Mouse (Mus musculus) T-helper 17 cell (primary cell): ENCODE measurements at regions not wholly inside any gene's neighbourhood (a gene's known extent, or its start where the extent isn't known, plus 50 kb on each side); places are given as distances from the start of the nearest gene placed in this dataset.

Source experiments
- in situ Hi-C, 2 experiments: fragments of 300-600 bp; cut with MboI, MseI; formaldehyde crosslinking; loops; 1 replicate in 1 of 2; 2 replicates in 1 of 2; pipeline ENCODE4 v1.15.1; 2025; ENCODE audit warnings: high pct_unique_total_duplicates in 2 of 2

DNA sequence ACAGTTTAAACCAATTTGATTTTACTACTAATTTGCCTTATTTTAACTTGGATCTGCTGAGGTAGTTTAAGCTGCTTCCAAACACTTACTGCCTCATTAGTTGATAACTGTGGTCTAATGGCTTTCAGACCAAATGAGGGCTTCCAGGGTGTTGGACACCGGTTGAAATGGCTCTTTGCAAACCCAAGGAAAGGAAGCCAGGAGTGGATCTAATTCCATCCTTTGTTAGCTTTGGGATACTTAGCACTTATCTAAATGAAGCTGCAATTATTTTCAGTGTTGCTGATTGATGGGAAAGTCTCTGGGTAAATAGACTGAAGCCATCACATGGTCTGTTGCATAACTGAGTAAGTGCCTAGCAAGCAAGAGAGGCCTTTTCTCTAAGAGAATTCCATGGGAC is 148.4 kb upstream of the Sel1l start:
- in situ Hi-C loops: no loop called here

DNA sequence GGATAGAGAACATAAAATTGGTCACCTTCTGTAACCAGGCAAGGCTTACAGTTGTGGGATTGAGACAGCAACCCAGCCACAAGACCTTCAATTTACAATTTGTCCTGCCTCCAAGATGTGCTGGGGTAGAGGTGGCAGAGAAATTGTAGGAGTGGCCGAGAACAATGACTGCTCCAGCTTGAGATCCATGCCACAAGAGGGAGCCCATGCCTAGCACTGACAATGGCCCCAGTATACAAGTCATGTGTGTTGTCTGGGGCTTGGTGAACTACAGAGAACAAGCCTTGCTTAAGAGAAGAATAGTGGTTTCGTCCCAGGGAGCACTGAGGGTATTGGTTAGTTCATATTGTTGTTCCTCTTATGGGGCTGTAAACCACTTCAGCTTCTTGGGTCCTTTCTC is 146.6 kb upstream of the Sel1l start:
- in situ Hi-C loops: no loop called here

- in situ Hi-C loops: no loop called here
Measured at GRCm38 (mm10) chr12:91986448-91986847, 137.5 kb upstream of the Sel1l start.

DNA sequence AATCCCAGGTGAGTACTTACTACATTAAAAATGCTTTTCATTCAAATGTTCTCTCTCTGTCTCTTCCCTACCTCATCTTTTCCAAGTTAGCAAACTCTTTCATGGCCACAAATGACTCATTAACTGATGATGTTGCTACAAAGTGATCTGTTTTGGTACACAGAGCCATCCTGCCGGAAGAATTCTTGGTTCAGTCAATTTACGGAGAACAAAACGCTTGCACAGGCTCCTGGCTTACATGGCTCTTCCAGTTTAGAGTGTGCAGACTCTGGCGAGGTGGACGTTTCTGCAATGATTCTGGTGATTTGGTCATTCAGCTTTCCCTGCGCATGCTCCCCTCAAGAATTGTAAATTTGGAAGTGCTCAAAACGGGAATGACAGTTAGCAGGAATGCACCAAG is 131.4 kb upstream of the Sel1l start:
- in situ Hi-C loops: no loop called here

DNA sequence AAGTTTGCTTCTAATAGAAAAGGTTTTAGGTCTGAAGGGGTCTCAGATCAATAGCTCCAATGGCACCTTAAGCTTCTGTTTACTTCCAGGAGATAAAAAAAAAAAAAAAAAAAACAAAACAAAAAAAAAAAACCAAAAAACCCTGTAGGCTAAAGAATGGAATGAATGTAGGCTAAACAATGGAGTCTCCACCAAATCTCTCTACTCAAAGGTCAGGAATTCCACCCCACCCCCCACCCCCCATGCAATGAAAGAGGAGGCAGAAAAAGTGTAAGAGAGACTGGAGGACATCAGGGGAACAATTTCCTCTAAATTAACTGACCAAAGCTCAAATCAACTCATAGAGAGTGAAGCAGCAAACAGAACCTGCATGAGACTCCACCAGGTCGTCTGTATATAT is 122.1 kb upstream of the Sel1l start:
- in situ Hi-C loops: no loop called here

DNA sequence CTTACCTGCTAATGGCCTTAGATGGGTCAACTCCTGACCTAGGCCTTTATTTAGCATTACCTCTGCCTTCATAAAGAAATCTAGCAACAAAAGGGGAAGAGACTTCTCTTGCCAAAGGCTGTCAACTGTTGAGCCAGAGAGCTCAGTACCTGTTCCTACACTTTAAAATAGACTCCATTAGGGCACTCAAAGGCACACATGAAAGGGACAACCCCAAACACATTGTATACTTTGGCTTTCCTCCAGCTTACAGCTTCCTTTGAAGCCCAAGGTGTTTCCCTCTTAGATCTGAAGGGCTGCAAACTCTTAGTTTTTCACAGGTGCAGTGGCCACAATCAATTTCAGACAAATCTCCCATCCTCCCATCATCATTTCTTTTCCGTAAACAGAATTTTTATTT is 117.0 kb upstream of the Sel1l start:
- in situ Hi-C loops: no loop called here

DNA sequence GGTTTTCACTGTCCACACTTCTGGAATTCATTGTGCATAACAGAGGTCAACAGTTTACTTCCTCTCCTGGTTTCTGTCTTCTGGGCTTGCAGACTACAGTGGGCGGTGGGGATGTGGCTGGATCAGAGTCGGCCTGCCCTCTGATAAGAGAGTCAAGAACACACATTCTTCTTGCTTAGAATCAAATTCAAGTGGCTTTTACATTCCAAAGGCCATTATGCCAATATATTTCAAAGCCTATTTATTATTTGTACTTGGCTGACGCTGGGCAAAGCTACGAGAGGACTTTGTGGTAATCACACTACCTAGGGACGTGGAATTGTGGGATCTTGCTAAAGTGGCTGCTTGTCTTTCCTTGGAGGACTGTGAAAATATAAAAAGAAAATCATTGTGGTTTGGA is 114.3 kb upstream of the Sel1l start:
- in situ Hi-C loops: no loop called here

DNA sequence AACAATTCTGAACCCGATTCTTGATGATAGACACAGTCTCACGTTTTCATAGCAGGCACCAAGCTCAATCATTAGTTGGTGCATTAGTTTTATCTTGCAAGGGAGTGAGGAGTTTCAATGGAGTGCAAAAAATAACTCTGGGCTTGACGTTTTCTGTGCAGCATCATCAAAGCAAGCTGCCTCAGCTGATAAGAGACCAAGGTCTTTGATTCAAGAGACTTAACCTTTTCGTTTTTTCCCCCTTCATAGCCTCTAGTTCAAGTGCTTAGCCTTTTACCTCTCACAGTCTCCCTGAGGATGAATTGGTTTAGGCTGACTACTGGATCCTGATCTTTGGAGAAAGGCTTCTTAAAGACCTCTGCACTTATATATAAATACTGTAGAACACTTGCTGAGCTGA is 109.1 kb upstream of the Sel1l start:
- in situ Hi-C loops: no loop called here

DNA sequence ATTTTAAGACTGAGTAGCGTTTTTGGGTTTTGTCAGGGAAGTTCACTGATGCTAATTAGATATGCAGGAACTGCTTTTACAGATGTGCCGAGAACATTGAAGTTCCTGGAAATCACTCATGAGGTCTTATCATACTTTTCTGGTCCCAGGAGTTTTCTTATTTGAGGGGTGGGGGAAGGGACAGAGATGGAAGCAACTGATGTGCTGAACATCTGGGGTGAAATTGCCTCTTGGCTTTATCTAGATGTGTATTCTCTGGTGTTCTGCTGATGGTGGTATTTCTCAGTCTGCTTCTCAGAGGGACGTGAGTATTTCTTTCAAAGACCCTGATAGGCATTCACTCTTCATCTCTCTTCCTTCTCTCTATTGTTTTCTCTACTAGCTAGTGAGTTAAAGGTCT is 107.5 kb upstream of the Sel1l start:
- in situ Hi-C loops: no loop called here

DNA sequence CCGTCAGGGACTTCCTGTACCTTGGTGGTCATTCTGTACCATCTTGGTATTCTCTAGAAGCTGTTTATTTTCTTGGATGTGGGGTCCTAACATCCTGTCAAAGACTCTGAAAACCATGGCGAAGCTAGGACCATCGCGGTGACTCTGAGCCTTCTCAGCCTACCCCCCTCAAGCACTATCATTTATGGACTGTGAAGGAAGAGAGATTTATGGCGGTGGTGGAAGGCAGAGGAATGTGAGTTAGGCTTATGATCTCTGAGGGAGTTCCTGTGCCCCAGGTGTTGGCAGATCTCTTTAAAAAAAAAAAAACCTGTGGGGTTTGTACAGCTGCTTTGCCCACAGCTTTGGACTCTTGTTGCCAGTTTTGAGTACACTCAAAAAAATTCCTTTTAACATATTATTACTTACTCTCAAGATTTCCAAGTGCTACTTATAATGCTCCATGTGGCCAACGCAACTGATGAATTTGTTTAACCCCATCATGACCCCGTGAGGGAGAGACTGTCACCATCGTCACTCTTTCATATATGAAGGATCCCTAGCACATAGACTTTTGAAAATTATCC is 99.7 kb upstream of the Sel1l start:
- in situ Hi-C loops: no loop called here

GRCm38 (mm10) chr12:91947998-91948397 is 99.0 kb upstream of the Sel1l start:
- in situ Hi-C loops: no loop called here

DNA sequence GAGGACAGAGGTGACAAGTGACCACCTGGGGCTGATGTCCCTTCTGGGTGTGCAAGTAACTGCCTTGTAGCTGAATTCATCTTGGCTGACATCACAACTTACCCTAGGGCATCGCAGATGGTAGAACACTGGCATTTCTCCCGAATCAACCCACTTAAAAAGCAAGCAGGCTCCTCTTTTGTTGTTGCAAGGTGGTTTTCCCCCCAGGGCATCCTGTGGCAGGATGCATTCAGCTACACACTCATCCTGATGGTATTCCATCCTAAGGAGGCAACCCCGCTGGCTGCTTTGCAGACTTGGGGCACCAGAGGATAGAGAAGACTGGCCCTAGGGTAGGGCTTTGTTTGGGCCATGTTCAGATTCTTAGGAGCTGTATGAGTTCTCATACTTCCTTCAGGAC is 97.6 kb upstream of the Sel1l start:
- in situ Hi-C loops: no loop called here

GRCm38 (mm10) chr12:91932490-91933361 is 83.8 kb upstream of the Sel1l start:
- in situ Hi-C loops: no loop called here

DNA sequence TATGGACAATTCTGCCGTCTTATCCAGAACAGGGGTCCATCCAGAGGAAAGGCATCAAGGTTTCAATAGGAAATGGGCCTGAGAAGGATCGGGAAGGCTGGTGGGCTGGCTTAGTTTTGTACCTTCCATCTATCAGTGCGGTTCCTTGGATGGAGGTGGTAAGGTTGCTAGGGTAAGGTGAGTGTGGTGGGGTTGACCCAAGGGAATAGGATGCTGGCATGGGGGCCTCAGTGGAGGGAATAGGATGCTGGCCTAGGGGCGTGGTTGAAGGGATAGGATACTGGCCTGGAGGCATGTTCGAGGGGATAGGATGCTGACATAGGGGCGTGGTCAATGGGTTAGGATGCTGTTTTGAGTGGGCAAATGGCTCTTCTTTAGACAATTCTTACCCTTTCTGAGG is 82.6 kb upstream of the Sel1l start:
- in situ Hi-C loops: no loop called here

DNA sequence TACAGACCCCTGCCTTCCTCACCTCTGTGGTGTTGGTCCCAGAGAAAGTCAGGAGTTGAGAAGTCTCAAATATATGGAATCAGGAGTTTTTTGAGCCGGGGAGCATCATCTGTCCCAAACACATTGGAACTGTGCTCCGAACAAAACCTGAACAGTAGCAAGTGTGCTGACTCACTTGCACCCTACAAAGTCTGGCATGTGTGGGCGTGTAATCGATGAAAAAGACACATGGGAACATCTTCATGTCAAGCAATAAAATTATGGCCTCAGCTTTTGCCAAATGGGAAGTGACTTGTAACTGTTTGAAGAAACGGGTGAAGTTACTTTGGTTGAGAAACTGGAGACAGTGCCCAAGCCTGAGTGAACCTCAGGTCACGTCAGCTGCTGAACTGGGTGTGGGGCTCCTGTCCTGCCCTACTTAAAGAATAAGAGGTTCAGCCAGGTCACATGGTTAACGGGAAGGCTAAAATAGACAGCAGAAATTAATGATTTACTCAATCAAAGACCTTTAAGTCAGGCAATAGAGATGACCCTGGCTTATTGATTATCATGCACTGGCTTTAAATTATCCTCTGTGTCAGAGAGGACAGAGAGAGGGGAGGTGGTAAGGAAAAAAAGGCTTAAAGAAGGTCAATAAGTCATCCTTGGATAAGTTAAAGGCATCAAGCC is 80.6 kb upstream of the Sel1l start:
- in situ Hi-C loops: loop anchor here in 1 of 2 experiments (10.0 kb wide), 1 partner anchor 1565 kb away; no protein-coding TSS in a partner anchor

DNA sequence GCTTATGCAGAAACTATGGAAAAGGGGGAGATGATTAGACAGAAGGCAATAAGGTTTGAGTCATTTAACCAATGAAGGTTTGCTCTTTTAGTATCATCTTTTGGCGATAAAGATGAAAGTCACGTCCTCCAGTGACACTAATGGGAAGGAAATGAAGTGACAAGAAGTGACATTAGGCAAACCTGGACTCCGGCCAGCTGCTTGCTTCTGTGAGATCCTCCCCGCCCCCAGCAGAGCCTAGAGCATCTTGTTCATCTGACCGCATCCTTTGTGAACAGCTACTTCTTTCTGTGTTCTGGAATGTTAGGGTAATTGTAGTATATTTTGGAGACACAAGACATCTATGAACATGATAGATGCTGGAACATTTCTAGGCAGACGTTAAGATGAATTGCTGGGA is 78.6 kb upstream of the Sel1l start:
- in situ Hi-C loops: loop anchor here in 1 of 2 experiments (10.0 kb wide), 1 partner anchor 1567 kb away; no protein-coding TSS in a partner anchor

DNA sequence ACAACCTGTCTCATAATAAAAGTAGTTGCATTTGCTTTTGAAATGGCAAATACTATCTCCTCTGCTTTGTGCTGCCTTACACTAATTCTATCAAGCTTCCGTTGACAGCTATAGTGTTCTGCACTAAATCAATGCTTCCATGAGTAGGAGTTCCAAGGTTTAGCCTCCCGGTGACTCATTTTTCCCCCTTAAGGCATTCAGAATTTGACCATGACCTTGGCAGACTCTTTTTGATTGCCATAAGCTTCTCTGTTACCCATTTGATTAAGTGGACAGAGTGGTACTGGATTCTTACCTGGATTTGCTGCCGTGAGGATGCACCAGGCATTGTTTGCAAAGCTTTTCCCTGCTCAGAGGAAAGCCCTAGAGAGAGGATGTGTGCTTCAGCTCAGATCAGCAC is 66.5 kb upstream of the Sel1l start:
- in situ Hi-C loops: no loop called here

DNA sequence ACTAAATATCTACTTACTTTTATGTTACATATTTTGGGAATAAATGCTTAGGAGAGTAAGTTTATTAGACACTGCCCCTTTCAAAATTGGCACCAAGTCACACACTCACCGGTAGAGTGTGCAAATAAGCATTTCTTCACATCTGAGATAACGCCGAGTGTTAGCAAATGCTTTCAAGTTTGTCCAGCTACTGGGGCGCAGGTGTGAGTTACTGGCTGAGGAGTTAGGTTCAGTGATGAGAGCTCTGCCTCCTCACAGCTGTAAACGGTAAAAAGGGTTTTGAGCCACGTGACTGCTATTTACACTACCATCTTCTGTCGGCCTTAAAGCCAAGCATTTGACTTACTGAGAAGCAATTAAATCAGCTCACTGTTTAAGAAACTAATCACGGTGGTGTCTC is 61.6 kb upstream of the Sel1l start:
- in situ Hi-C loops: no loop called here
